Mouse (Mus musculus) lung, postnatal 0 days (tissue): ENCODE data around the gene Bola1. TPM values are rescaled to one million over a fixed set of nuclear protein-coding genes. Genes with fewer than 3 reads are reported as not detected.
A peak's percentile ranks its signal among the peaks of the same experiment; 100 is the strongest.

Experiments
- ATAC-seq: fragments of 200-750 bp; cut with Nextera tagmentation; 2 replicates; pipeline ENCODE4 v1.8.0; 2017; ENCODE audit warnings: moderate library complexity
- DNase-seq: peaks from one replicate; pipeline ENCODE4 v3.0.0-alpha.2; 2016; ENCODE audit warnings: low spot score
- H3K27ac ChIP-seq: fragments of 300-500 bp; sonication (generic); 2 replicates; pipeline ENCODE4 v1.5.1; 2014; ENCODE audit warnings: antibody characterized with exemption, mild to moderate bottlenecking, low read length, mixed read lengths
- H3K27me3 ChIP-seq: fragments of 300-500 bp; sonication (generic); replicated peaks from 2 replicates; pipeline ENCODE4 v1.6.1; 2014; ENCODE audit warnings: low read length, mixed read lengths; ENCODE audit not compliant: insufficient read depth
- H3K36me3 ChIP-seq: fragments of 300-500 bp; sonication (generic); 2 replicates; pipeline ENCODE4 v1.6.1; 2014; ENCODE audit warnings: low read length, mixed read lengths; ENCODE audit not compliant: insufficient read depth
- H3K4me1 ChIP-seq: fragments of 300-500 bp; sonication (generic); 2 replicates; pipeline ENCODE4 v1.6.1; 2014; ENCODE audit warnings: antibody characterized with exemption, low read depth, low read length, mixed read lengths; ENCODE audit not compliant: insufficient read depth
- H3K4me2 ChIP-seq: fragments of 300-500 bp; sonication (generic); replicated peaks from 2 replicates; pipeline ENCODE4 v1.6.1; 2014; ENCODE audit warnings: low read depth, mild to moderate bottlenecking, low read length, moderate library complexity, mixed read lengths
- H3K4me3 ChIP-seq: fragments of 300-500 bp; sonication (generic); 2 replicates; pipeline ENCODE4 v1.5.1; 2014; ENCODE audit warnings: low read depth, low read length
- H3K9ac ChIP-seq: fragments of 300-500 bp; sonication (generic); replicated peaks from 2 replicates; pipeline ENCODE4 v1.6.1; 2014; ENCODE audit warnings: low read depth, mild to moderate bottlenecking
- H3K9me3 ChIP-seq: fragments of 300-500 bp; sonication (generic); 2 replicates; pipeline ENCODE4 v1.6.1; 2016; ENCODE audit warnings: low read length, mixed read lengths
- CTCF ChIP-seq: IDR thresholded peaks from 2 replicates; pipeline ENCODE4 v1.5.1; 2016; ENCODE audit warnings: antibody characterized with exemption, mild to moderate bottlenecking
- EP300 ChIP-seq: IDR thresholded peaks from 2 replicates; pipeline ENCODE4 v1.6.1; 2016; ENCODE audit warnings: antibody characterized with exemption, mild to moderate bottlenecking, control low read depth
- WGBS: fragments of 180-500 bp; shearing (Covaris S2); extraction: QIAGEN DNeasy Blood & Tissue Kit; methylation state at CpG from one replicate; pipeline ENCODE4 v1.1.7; 2014; 5-methylcytosine and 5-hydroxymethylcytosine counted together
- polyA plus RNA-seq: library from polyadenylated mRNA; unstranded; fragments of >200 nt; fragmentation: Nextera tagmentation; extraction: Ambion mirVana; gene quantifications from 2 replicates; pipeline ENCODE4 v1.2.1, GENCODE M21; 2015

Gene Bola1
- polyA plus RNA-seq, 1 experiment from 2014 or later: 50.1 TPM

DNA sequence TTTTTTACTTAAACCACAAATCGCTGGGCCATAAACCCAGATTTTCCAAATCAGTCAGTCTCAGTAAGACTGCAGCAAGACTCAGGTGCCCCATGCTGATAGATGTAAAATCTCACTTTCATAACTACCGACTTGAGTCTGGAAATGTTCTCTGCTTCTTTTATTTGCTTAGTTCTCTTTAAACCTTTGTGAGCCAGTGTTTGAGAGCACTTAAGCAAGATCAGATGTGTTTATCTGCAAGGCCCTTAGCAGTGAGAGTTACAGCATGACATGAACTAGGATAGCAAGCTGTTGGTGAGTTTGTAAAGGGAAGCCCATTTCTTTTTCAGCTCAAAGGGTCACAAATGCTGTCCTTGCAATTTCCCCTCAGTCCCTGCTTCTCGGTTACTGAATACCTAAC, 37.7 kb upstream of the Bola1 start:
- H3K9me3 ChIP-seq: no peaks in the 10 kb centered on the region
- DNase-seq (peak; percentile 74), ATAC-seq (peak; percentile 46)
- TF ChIP-seq EP300: no peak
- TF ChIP-seq CTCF: no peak
- H3K27me3 ChIP-seq: peaks cover 13% of the 10 kb centered on the region
- no peak overlapping the region for H3K27ac ChIP-seq
- WGBS: 58% methylated on average over 3 of the region's 3 CpGs
- H3K36me3 ChIP-seq: no peaks in the 10 kb centered on the region
- H3K4me3 ChIP-seq: no peak overlapping the region
- peaks cover 5% of the 10 kb centered on the region; the same call in 1 of the 2 replicates for H3K4me1 ChIP-seq
- no peak overlapping the region for H3K4me2 ChIP-seq
- H3K9ac ChIP-seq: no peak overlapping the region

DNA sequence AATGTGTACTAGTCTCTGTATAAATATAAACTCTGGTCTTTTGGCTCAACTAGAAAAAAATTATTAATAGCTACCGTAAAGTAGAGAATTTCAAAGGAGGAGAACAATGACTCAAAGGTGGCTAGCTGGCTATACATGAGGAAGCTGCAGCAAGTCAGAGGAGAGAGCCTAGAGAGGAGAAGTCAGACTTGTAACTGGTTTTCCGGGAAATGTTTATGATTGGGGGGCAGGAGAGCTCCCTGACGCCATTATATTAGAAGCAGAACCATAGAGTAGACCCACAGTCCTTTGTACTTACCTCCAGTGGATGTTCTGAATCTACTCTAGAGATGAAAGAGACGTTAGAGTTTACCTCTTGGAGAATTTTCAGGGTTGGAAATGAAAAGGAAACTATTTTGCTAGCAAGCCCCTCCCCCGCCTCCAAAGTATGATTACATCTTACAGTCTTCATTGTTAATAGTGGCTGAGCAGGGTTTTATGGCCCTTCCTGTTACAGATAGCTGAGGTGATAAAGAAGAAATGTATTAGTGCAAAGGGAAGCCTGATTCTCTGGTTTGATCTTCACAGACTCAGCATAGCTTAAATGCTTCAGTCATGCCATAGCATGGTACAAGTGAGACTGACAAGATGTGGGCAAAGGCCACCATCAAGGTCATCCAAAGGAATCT, 36.6 kb upstream of the Bola1 start:
- no peaks in the 10 kb centered on the region for H3K4me1 ChIP-seq
- H3K9me3 ChIP-seq: no peaks in the 10 kb centered on the region
- peaks cover 13% of the 10 kb centered on the region for H3K27me3 ChIP-seq
- H3K4me2 ChIP-seq: no peak overlapping the region
- H3K4me3 ChIP-seq: no peak overlapping the region
- no peak overlapping the region for H3K9ac ChIP-seq
- DNase-seq: no peak
- no peak overlapping the region for H3K27ac ChIP-seq
- no peaks in the 10 kb centered on the region for H3K36me3 ChIP-seq
- 44% methylated on average over 5 of the region's 5 CpGs for WGBS
- ATAC-seq: peak; percentile 32; the same call in 1 of the 2 replicates
- TF ChIP-seq CTCF (no peak), EP300 (peak; percentile 39)

DNA sequence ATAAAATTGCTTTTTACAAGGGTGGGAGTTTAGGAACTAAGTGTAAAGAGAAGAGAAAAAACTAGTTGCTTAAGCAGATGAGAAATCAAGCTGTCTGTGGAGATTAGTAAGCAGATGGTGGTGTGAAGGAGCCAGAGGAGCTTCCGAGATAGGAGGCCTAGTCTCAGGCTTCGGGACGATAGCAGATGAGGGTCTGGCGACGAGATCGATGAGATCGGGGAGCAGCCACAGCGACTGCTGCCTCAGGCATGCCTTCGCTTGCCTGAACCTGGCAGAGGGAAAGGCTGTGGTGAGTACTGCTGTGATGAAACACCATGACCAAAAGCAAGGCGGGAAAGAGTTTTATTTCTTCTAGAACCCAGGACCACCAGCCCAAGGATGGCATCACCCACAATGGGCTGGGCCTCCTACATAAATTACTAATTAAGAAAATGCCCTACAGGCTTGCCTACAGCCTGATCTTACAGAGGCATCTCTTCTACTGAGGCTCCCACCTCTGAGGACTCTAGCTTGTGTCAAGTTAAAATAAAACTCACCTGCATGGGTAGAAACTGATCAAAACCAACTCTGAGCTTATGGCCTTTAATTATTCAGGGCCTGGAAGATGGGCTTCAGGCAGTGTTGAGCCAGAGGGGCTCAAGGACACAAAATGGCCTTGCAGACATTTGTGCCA, 35.3 kb upstream of the Bola1 start:
- WGBS: 54% methylated on average over 10 of the region's 10 CpGs
- ATAC-seq: no peak
- Histone ChIP-seq H3K4me2 (no peak overlapping the region), H3K4me1 (no peaks in the 10 kb centered on the region), H3K27ac (no peak overlapping the region), H3K4me3 (no peak overlapping the region), H3K9me3 (no peaks in the 10 kb centered on the region), H3K36me3 (no peaks in the 10 kb centered on the region), H3K9ac (no peak overlapping the region), H3K27me3 (peaks cover 13% of the 10 kb centered on the region)
- DNase-seq: no peak
- TF ChIP-seq EP300: no peak
- TF ChIP-seq CTCF: no peak

DNA sequence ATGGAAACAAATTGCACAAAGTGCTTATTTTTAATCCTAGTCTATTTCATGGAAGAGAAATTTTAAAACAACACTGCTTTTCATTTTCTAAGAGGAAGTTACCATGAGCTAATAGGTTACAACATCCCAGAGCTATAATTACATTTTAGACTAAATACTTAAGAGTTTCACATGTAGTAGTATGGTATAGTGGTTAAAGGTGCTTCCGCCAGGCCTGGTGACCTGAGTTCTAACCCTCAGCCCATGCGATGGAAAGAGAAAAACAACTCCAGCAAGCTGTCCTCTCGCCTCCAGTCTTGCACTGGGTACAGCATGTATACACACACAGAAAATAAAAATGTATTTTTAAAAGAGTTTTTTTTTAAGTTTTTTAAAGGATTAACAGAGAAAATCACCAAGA, 32.3 kb upstream of the Bola1 start:
- DNase-seq (no peak), ATAC-seq (no peak)
- Histone ChIP-seq H3K4me3 (no peak overlapping the region), H3K4me1 (0 out of 2 replicates have a peak, but pooled peaks cover 3% of the 10 kb centered on the region), H3K4me2 (no peak overlapping the region), H3K9ac (no peak overlapping the region), H3K27me3 (peaks cover 3% of the 10 kb centered on the region; the same call in 1 of the 2 replicates), H3K9me3 (no peaks in the 10 kb centered on the region), H3K36me3 (no peaks in the 10 kb centered on the region), H3K27ac (no peak overlapping the region)
- TF ChIP-seq EP300: no peak
- no peak for TF ChIP-seq CTCF
- WGBS: 86% methylated on average over 3 of the region's 3 CpGs

DNA sequence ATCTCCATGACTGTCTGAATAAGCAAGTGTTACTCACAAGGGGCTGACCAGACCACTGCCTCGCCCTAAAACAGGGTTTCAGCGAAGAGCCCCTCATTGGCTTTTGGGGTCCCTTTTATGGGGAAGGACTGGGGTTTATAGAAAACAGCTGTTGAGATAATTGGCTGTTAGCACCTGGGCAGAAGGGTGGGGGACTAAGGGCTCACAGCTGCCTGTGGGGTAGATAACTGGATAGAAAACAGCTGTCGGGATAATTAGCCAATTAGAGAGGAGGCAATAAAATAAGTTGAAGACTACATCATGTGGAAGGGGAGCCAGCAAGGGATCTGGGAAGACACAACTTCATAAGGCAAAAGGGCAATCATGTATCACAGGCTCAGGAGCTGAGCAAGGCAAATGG, 31.4 kb upstream of the Bola1 start:
- H3K9ac ChIP-seq: no peak overlapping the region

DNA sequence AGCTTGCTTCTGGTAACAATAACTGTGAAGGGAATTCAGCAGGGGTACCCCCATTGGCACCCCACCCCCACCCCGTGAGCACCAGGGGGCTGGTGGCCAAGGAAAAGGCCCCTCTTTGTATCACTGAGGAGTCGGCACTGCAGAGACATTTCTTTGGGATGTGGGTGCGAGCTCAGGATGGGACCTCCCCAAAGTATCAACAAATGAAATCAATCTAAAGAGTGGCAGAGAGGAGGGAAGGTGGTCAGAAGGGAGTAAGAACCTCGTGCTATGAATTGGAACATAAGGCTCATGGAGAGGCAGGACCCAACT, 29.5 kb upstream of the Bola1 start:
- H3K27ac ChIP-seq: no peak overlapping the region

More for the DNA sequence above, 31.4 kb upstream of the Bola1 start:
- TF ChIP-seq CTCF (no peak), EP300 (no peak)
- H3K27me3 ChIP-seq: peaks cover 3% of the 10 kb centered on the region; the same call in 1 of the 2 replicates
- WGBS: 72% methylated on average over 3 of the region's 3 CpGs
- H3K27ac ChIP-seq: no peak overlapping the region
- H3K36me3 ChIP-seq: no peaks in the 10 kb centered on the region
- H3K4me1 ChIP-seq: 0 out of 2 replicates have a peak, but pooled peaks cover 3% of the 10 kb centered on the region
- H3K9me3 ChIP-seq: no peaks in the 10 kb centered on the region
- ATAC-seq (no peak), DNase-seq (no peak)
- H3K4me2 ChIP-seq: no peak overlapping the region
- no peak overlapping the region for H3K4me3 ChIP-seq

More for the DNA sequence above, 29.5 kb upstream of the Bola1 start:
- H3K36me3 ChIP-seq: no peaks in the 10 kb centered on the region
- no peaks in the 10 kb centered on the region for H3K9me3 ChIP-seq
- no peak overlapping the region for H3K4me2 ChIP-seq
- ATAC-seq (no peak), DNase-seq (no peak)
- WGBS: 48% methylated on average over 4 of the region's 4 CpGs
- TF ChIP-seq CTCF (no peak), EP300 (no peak)
- H3K9ac ChIP-seq: no peak overlapping the region
- peaks cover 2% of the 10 kb centered on the region; the same call in 1 of the 2 replicates for H3K27me3 ChIP-seq
- H3K4me3 ChIP-seq: no peak overlapping the region
- peaks cover 7% of the 10 kb centered on the region; the same call in 1 of the 2 replicates for H3K4me1 ChIP-seq
